Mouse (Mus musculus): ENCODE measurements at regions not wholly inside any gene's neighbourhood (a gene's known extent, or its start where the extent isn't known, plus 50 kb on each side); places are given as distances from the start of the nearest gene placed in this dataset.

DNA sequence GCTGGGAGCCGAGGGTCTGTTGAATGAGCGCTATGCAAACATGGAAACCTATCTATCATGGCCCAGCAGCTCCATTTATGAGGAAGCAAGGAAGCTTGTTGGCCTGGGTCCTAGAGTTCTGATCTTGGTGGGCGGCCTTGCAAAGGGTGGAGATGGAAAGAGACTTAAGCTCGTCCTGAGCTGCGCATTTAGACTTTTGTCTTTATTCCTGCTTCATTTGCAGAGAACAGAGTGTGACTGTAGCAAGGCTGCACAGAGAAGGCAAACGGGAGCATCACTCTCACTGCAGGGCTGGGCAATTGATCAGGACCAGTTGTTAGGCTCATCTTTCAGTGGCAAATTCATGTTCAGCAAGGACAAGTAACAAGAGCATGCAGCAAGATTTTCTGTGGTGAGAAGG lies 177.2 kb downstream of the Plod2 start:
- no peak overlapping the region for H3K9ac ChIP-seq (replicated peaks; ENCODE audit: low read depth, low read length)
- no peaks in the 10 kb centered on the region for H3K4me1 ChIP-seq (ENCODE audit: control insufficient read depth, insufficient read depth, low read length)
- no peaks in the 10 kb centered on the region for H3K9me3 ChIP-seq (ENCODE audit: control insufficient read depth, low read depth, low read length)
- no peaks in the 10 kb centered on the region for H3K27me3 ChIP-seq (ENCODE audit: control insufficient read depth, insufficient read depth, low read length)
- no peak overlapping the region for H3K4me2 ChIP-seq (replicated peaks; ENCODE audit: low read depth, low read length)
- H3K36me3 ChIP-seq (ENCODE audit: control insufficient read depth, insufficient read depth, low read length), result no peaks in the 10 kb centered on the region
- ATAC-seq (ENCODE audit: insufficient number of reproducible peaks, insufficient read depth, low FRiP score, low read depth), result no peak
- H3K4me3 ChIP-seq (ENCODE audit: low read depth, low read length), result no peak overlapping the region
- 48% methylated on average over 6 of the region's 6 CpGs for WGBS
- H3K27ac ChIP-seq (ENCODE audit: low read length), result no peak overlapping the region

- ATAC-seq (ENCODE audit: insufficient number of reproducible peaks, insufficient read depth, low FRiP score, low read depth), result no peak
- H3K4me3 ChIP-seq (ENCODE audit: low read depth, low read length), result no peak overlapping the region
- no peaks in the 10 kb centered on the region for H3K27me3 ChIP-seq (ENCODE audit: control insufficient read depth, insufficient read depth, low read length)
- 0 out of 2 replicates have a peak, but pooled peaks cover 4% of the 10 kb centered on the region for H3K4me1 ChIP-seq (ENCODE audit: control insufficient read depth, insufficient read depth, low read length)
- no peaks in the 10 kb centered on the region; the same call in 1 of the 2 replicates for H3K9me3 ChIP-seq (ENCODE audit: control insufficient read depth, low read depth, low read length)
- no peak overlapping the region for H3K9ac ChIP-seq (replicated peaks; ENCODE audit: low read depth, low read length)
- H3K4me2 ChIP-seq (replicated peaks; ENCODE audit: low read depth, low read length), result no peak overlapping the region
- H3K27ac ChIP-seq (ENCODE audit: low read length), result no peak overlapping the region
- WGBS, result 80% methylated on average over 1 of the region's 1 CpGs
- H3K36me3 ChIP-seq (ENCODE audit: control insufficient read depth, insufficient read depth, low read length), result no peaks in the 10 kb centered on the region
These were observed 186.8 kb downstream of the Plod2 start for GRCm38 (mm10) chr9:92728864-92729263.

DNA sequence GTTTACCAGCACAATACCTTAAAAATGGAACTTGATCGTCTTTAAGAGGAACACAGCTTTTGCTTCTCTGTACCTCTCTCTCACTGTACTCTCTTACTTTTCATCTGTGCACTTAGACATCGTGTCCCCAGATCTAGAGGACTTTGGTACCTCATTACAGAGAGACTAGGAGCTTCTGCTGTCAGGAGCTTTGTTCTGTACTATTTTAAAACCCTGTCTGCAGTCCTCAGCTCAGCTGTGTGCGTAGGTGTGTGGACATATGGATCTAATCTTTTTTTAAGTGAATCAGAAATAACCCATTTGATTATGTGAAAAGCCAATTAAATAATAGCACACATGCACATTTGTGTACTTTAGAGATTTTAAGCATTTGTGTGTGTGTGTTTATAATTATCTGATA lies 189.4 kb downstream of the Plod2 start:
- no peak overlapping the region for H3K4me2 ChIP-seq (replicated peaks; ENCODE audit: low read depth, low read length)
- no peaks in the 10 kb centered on the region for H3K36me3 ChIP-seq (ENCODE audit: control insufficient read depth, insufficient read depth, low read length)
- no peak overlapping the region for H3K9ac ChIP-seq (replicated peaks; ENCODE audit: low read depth, low read length)
- 57% methylated on average over 3 of the region's 3 CpGs for WGBS
- no peak overlapping the region for H3K27ac ChIP-seq (ENCODE audit: low read length)
- H3K9me3 ChIP-seq (ENCODE audit: control insufficient read depth, low read depth, low read length), result no peaks in the 10 kb centered on the region; the same call in 1 of the 2 replicates
- no peak for ATAC-seq (ENCODE audit: insufficient number of reproducible peaks, insufficient read depth, low FRiP score, low read depth)
- no peaks in the 10 kb centered on the region for H3K27me3 ChIP-seq (ENCODE audit: control insufficient read depth, insufficient read depth, low read length)
- H3K4me3 ChIP-seq (ENCODE audit: low read depth, low read length), result no peak overlapping the region
- 0 out of 2 replicates have a peak, but pooled peaks cover 4% of the 10 kb centered on the region for H3K4me1 ChIP-seq (ENCODE audit: control insufficient read depth, insufficient read depth, low read length)

GRCm38 (mm10) chr9:92767532-92767931 lies 225.5 kb downstream of the Plod2 start:
- H3K4me1 ChIP-seq (ENCODE audit: control insufficient read depth, insufficient read depth, low read length), result no peaks in the 10 kb centered on the region
- H3K36me3 ChIP-seq (ENCODE audit: control insufficient read depth, insufficient read depth, low read length), result no peaks in the 10 kb centered on the region
- H3K4me2 ChIP-seq (replicated peaks; ENCODE audit: low read depth, low read length), result no peak overlapping the region
- H3K27me3 ChIP-seq (ENCODE audit: control insufficient read depth, insufficient read depth, low read length), result no peaks in the 10 kb centered on the region
- H3K4me3 ChIP-seq (ENCODE audit: low read depth, low read length), result no peak overlapping the region
- no peak overlapping the region for H3K9ac ChIP-seq (replicated peaks; ENCODE audit: low read depth, low read length)
- no peak for ATAC-seq (ENCODE audit: insufficient number of reproducible peaks, insufficient read depth, low FRiP score, low read depth)
- H3K9me3 ChIP-seq (ENCODE audit: control insufficient read depth, low read depth, low read length), result no peaks in the 10 kb centered on the region
- no peak overlapping the region for H3K27ac ChIP-seq (ENCODE audit: low read length)

- no peaks in the 10 kb centered on the region for H3K27me3 ChIP-seq (ENCODE audit: control insufficient read depth, insufficient read depth, low read length)
- no peak overlapping the region for H3K9ac ChIP-seq (replicated peaks; ENCODE audit: low read depth, low read length)
- H3K36me3 ChIP-seq (ENCODE audit: control insufficient read depth, insufficient read depth, low read length), result no peaks in the 10 kb centered on the region
- no peak for ATAC-seq (ENCODE audit: insufficient number of reproducible peaks, insufficient read depth, low FRiP score, low read depth)
- H3K27ac ChIP-seq (ENCODE audit: low read length), result no peak overlapping the region
- no peak overlapping the region for H3K4me2 ChIP-seq (replicated peaks; ENCODE audit: low read depth, low read length)
- H3K9me3 ChIP-seq (ENCODE audit: control insufficient read depth, low read depth, low read length), result no peaks in the 10 kb centered on the region
- no peaks in the 10 kb centered on the region for H3K4me1 ChIP-seq (ENCODE audit: control insufficient read depth, insufficient read depth, low read length)
- H3K4me3 ChIP-seq (ENCODE audit: low read depth, low read length), result no peak overlapping the region
- 75% methylated on average over 3 of the region's 3 CpGs for WGBS
These were observed 226.4 kb downstream of the Plod2 start for GRCm38 (mm10) chr9:92768432-92768831.

DNA sequence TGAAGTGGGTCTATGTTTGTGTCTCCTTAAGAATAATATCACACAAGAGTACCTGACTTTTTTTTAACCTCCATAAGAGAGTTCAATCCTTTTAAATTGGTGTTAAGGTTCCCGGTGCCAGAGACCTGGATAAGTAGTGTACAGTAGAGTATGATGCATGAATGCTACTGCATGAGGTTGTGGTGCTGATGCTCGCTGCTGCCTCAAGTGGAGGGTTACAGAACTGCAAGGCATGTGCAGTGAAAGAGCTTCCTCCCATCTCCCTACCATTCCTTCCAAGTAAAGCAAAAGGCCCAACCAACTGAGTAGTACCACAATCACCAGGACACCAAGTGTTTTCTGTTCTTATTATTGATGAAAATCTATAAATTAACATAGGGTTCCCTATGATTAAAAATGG lies 227.5 kb downstream of the Plod2 start:
- Histone ChIP-seq H3K9ac (replicated peaks; ENCODE audit: low read depth, low read length) (no peak overlapping the region), H3K4me1 (ENCODE audit: control insufficient read depth, insufficient read depth, low read length) (no peaks in the 10 kb centered on the region), H3K4me2 (replicated peaks; ENCODE audit: low read depth, low read length) (no peak overlapping the region), H3K27me3 (ENCODE audit: control insufficient read depth, insufficient read depth, low read length) (no peaks in the 10 kb centered on the region), H3K9me3 (ENCODE audit: control insufficient read depth, low read depth, low read length) (no peaks in the 10 kb centered on the region), H3K4me3 (ENCODE audit: low read depth, low read length) (no peak overlapping the region), H3K36me3 (ENCODE audit: control insufficient read depth, insufficient read depth, low read length) (no peaks in the 10 kb centered on the region), H3K27ac (ENCODE audit: low read length) (no peak overlapping the region)
- WGBS, result 64% methylated on average over 2 of the region's 2 CpGs
- ATAC-seq (ENCODE audit: insufficient number of reproducible peaks, insufficient read depth, low FRiP score, low read depth), result no peak

GRCm38 (mm10) chr9:92771002-92771401 lies 229.0 kb downstream of the Plod2 start:
- H3K4me2 ChIP-seq (replicated peaks; ENCODE audit: low read depth, low read length), result no peak overlapping the region
- no peaks in the 10 kb centered on the region for H3K36me3 ChIP-seq (ENCODE audit: control insufficient read depth, insufficient read depth, low read length)
- no peak overlapping the region for H3K4me3 ChIP-seq (ENCODE audit: low read depth, low read length)
- H3K4me1 ChIP-seq (ENCODE audit: control insufficient read depth, insufficient read depth, low read length), result no peaks in the 10 kb centered on the region
- H3K27ac ChIP-seq (ENCODE audit: low read length), result no peak overlapping the region
- ATAC-seq (ENCODE audit: insufficient number of reproducible peaks, insufficient read depth, low FRiP score, low read depth), result no peak
- no peaks in the 10 kb centered on the region for H3K9me3 ChIP-seq (ENCODE audit: control insufficient read depth, low read depth, low read length)
- no peak overlapping the region for H3K9ac ChIP-seq (replicated peaks; ENCODE audit: low read depth, low read length)
- no peaks in the 10 kb centered on the region for H3K27me3 ChIP-seq (ENCODE audit: control insufficient read depth, insufficient read depth, low read length)
- WGBS, result 77% methylated on average over 2 of the region's 2 CpGs

GRCm38 (mm10) chr9:92771716-92772115 lies 229.7 kb downstream of the Plod2 start:
- H3K4me1 ChIP-seq (ENCODE audit: control insufficient read depth, insufficient read depth, low read length), result no peaks in the 10 kb centered on the region
- 55% methylated on average over 3 of the region's 3 CpGs for WGBS
- no peaks in the 10 kb centered on the region for H3K9me3 ChIP-seq (ENCODE audit: control insufficient read depth, low read depth, low read length)
- H3K27ac ChIP-seq (ENCODE audit: low read length), result no peak overlapping the region
- H3K4me3 ChIP-seq (ENCODE audit: low read depth, low read length), result no peak overlapping the region
- no peak overlapping the region for H3K4me2 ChIP-seq (replicated peaks; ENCODE audit: low read depth, low read length)
- no peak overlapping the region for H3K9ac ChIP-seq (replicated peaks; ENCODE audit: low read depth, low read length)
- no peak for ATAC-seq (ENCODE audit: insufficient number of reproducible peaks, insufficient read depth, low FRiP score, low read depth)
- no peaks in the 10 kb centered on the region for H3K27me3 ChIP-seq (ENCODE audit: control insufficient read depth, insufficient read depth, low read length)
- no peaks in the 10 kb centered on the region for H3K36me3 ChIP-seq (ENCODE audit: control insufficient read depth, insufficient read depth, low read length)

DNA sequence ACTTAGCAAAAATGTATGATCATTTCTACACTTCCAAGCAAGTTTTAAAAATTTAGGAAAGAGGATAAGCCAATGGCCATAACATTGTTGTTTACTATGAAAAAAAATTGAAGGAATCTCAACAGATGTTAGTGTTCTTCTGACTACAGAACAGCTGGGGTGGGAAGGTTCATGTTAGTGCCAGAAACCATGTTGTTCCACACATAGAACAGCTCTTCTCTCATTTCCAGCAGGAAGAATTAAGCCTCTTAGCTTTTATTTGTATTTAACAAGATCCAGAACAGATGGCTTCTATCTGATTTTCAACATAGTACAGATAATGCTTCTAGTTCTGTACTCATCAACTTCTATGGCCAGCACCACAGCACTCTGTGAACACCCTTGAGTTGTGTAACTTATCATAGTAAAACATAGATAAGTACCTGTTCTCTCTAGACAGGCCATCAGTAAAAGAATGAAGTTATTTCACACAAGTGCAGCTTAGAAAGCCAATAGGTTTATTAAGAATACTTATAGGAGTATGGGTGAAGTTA lies 241.0 kb downstream of the Plod2 start:
- H3K4me2 ChIP-seq (replicated peaks; ENCODE audit: low read depth, low read length), result no peak overlapping the region
- H3K4me3 ChIP-seq (ENCODE audit: low read depth, low read length), result no peak overlapping the region
- H3K4me1 ChIP-seq (ENCODE audit: control insufficient read depth, insufficient read depth, low read length), result no peaks in the 10 kb centered on the region
- no peaks in the 10 kb centered on the region for H3K36me3 ChIP-seq (ENCODE audit: control insufficient read depth, insufficient read depth, low read length)
- H3K27me3 ChIP-seq (ENCODE audit: control insufficient read depth, insufficient read depth, low read length), result no peaks in the 10 kb centered on the region
- H3K27ac ChIP-seq (ENCODE audit: low read length), result no peak overlapping the region
- no peak overlapping the region for H3K9ac ChIP-seq (replicated peaks; ENCODE audit: low read depth, low read length)
- peak; percentile 71; the same call in 1 of the 2 replicates for ATAC-seq (ENCODE audit: insufficient number of reproducible peaks, insufficient read depth, low FRiP score, low read depth)
- H3K9me3 ChIP-seq (ENCODE audit: control insufficient read depth, low read depth, low read length), result no peaks in the 10 kb centered on the region

All from stomach, embryonic 14.5 days (tissue).